Mouse (Mus musculus) midbrain, embryonic 16.5 days (tissue): ENCODE measurements at regions not wholly inside any gene's neighbourhood (a gene's known extent, or its start where the extent isn't known, plus 50 kb on each side); places are given as distances from the start of the nearest gene placed in this dataset.
A peak's percentile ranks its signal among the peaks of the same experiment; 100 is the strongest.
"Not testable (repeated sequence)": the region's sequence is repeated elsewhere in the genome, so short reads cannot be mapped to it uniquely, and the experiment has no call there.

ENCODE experiments used
- ATAC-seq: fragments of 200-750 bp; cut with Nextera tagmentation; 2 replicates; pipeline ENCODE4 v1.8.0; 2017; ENCODE audit warnings: moderate TSS enrichment
- H3K27ac ChIP-seq: fragments of 300-500 bp; sonication (generic); 2 replicates; pipeline ENCODE4 v1.5.1; 2014; ENCODE audit warnings: mild to moderate bottlenecking, low read length, mixed read lengths
- H3K27me3 ChIP-seq: fragments of 300-500 bp; sonication (generic); 2 replicates; pipeline ENCODE4 v1.6.1; 2014; ENCODE audit warnings: low read depth, low read length, mixed read lengths; ENCODE audit not compliant: control insufficient read depth, insufficient read depth
- H3K36me3 ChIP-seq: fragments of 300-500 bp; sonication (generic); 2 replicates; pipeline ENCODE4 v1.6.1; 2014; ENCODE audit warnings: mild to moderate bottlenecking, low read length, moderate library complexity, mixed read lengths; ENCODE audit not compliant: control insufficient read depth, insufficient read depth
- H3K4me1 ChIP-seq: fragments of 300-500 bp; sonication (generic); 2 replicates; pipeline ENCODE4 v1.6.1; 2014; ENCODE audit warnings: mild to moderate bottlenecking, low read length, mixed read lengths; ENCODE audit not compliant: control insufficient read depth, insufficient read depth
- H3K4me2 ChIP-seq: fragments of 300-500 bp; sonication (generic); 2 replicates; pipeline ENCODE4 v1.6.1; 2014; ENCODE audit warnings: mild to moderate bottlenecking, low read length, mixed read lengths
- H3K4me3 ChIP-seq: fragments of 300-500 bp; sonication (generic); 2 replicates; pipeline ENCODE4 v1.5.1; 2014; ENCODE audit warnings: low read depth, mild to moderate bottlenecking, low read length, moderate library complexity, mixed read lengths
- H3K9ac ChIP-seq: fragments of 300-500 bp; sonication (generic); 2 replicates; pipeline ENCODE4 v1.6.1; 2014; ENCODE audit warnings: low read depth, low read length, mixed read lengths
- H3K9me3 ChIP-seq: fragments of 300-500 bp; sonication (generic); replicated peaks from 2 replicates; pipeline ENCODE4 v1.6.1; 2014; ENCODE audit warnings: mild to moderate bottlenecking, low read length, mixed read lengths; ENCODE audit not compliant: control insufficient read depth, poor library complexity, severe bottlenecking
- WGBS: fragments of 180-500 bp; shearing (Covaris S2); extraction: QIAGEN DNeasy Blood & Tissue Kit; methylation state at CpG from one replicate; pipeline ENCODE4 v1.1.7; 2014; 5-methylcytosine and 5-hydroxymethylcytosine counted together

- Histone ChIP-seq H3K27ac (no peak overlapping the region), H3K27me3 (no peaks in the 10 kb centered on the region), H3K9me3 (no peaks in the 10 kb centered on the region), H3K4me3 (no peak overlapping the region), H3K36me3 (no peaks in the 10 kb centered on the region), H3K4me2 (no peak overlapping the region), H3K4me1 (no peaks in the 10 kb centered on the region), H3K9ac (no peak overlapping the region)
- no peak for ATAC-seq
- WGBS: 96% methylated on average over 1 of the region's 1 CpGs
These were observed 705.7 kb upstream of the Cobl start for GRCm38 (mm10) chr11:13170449-13170848.

- H3K4me2 ChIP-seq: no peak overlapping the region
- H3K27ac ChIP-seq: no peak overlapping the region
- no peaks in the 10 kb centered on the region for H3K27me3 ChIP-seq
- no peak overlapping the region for H3K4me3 ChIP-seq
- ATAC-seq: no peak
- no peaks in the 10 kb centered on the region for H3K9me3 ChIP-seq
- WGBS: 62% methylated on average over 4 of the region's 4 CpGs
- no peaks in the 10 kb centered on the region for H3K36me3 ChIP-seq
- H3K9ac ChIP-seq: no peak overlapping the region
- no peaks in the 10 kb centered on the region for H3K4me1 ChIP-seq
These were observed 687.1 kb upstream of the Cobl start for GRCm38 (mm10) chr11:13151901-13152300.

GRCm38 (mm10) chr11:13142721-13143120 lies 678.0 kb upstream of the Cobl start:
- not testable (repeated sequence) for H3K4me1 ChIP-seq, H3K27me3 ChIP-seq, H3K4me3 ChIP-seq, H3K9me3 ChIP-seq, ATAC-seq, H3K27ac ChIP-seq, H3K9ac ChIP-seq, H3K4me2 ChIP-seq, H3K36me3 ChIP-seq
- WGBS: 90% methylated on average over 4 of the region's 4 CpGs

- no peaks in the 10 kb centered on the region for H3K27me3 ChIP-seq
- ATAC-seq: no peak
- no peak overlapping the region for H3K4me3 ChIP-seq
- WGBS: 60% methylated on average over 2 of the region's 2 CpGs
- H3K4me1 ChIP-seq: no peaks in the 10 kb centered on the region
- no peak overlapping the region for H3K4me2 ChIP-seq
- H3K27ac ChIP-seq: no peak overlapping the region
- H3K36me3 ChIP-seq: no peaks in the 10 kb centered on the region
- no peaks in the 10 kb centered on the region for H3K9me3 ChIP-seq
- no peak overlapping the region for H3K9ac ChIP-seq
These were observed 662.0 kb upstream of the Cobl start for GRCm38 (mm10) chr11:13126808-13127207.

GRCm38 (mm10) chr11:13112486-13112885 lies 647.7 kb upstream of the Cobl start:
- Histone ChIP-seq H3K4me1 (no peaks in the 10 kb centered on the region), H3K27me3 (no peaks in the 10 kb centered on the region), H3K4me3 (no peak overlapping the region), H3K27ac (no peak overlapping the region), H3K36me3 (no peaks in the 10 kb centered on the region), H3K9ac (no peak overlapping the region), H3K4me2 (no peak overlapping the region), H3K9me3 (no peaks in the 10 kb centered on the region)
- ATAC-seq: 0 out of 2 replicates have a peak, but pooled peaks have one; percentile 17
